Mouse (Mus musculus): Measurements from ENCODE around the gene Prkce. TPM values are rescaled to one million over a fixed set of nuclear protein-coding genes. Genes with fewer than 3 reads are reported as not detected.

The Prkce gene
- polyA plus RNA-seq, 1 experiment from 2014 or later = 0.77 TPM

DNA sequence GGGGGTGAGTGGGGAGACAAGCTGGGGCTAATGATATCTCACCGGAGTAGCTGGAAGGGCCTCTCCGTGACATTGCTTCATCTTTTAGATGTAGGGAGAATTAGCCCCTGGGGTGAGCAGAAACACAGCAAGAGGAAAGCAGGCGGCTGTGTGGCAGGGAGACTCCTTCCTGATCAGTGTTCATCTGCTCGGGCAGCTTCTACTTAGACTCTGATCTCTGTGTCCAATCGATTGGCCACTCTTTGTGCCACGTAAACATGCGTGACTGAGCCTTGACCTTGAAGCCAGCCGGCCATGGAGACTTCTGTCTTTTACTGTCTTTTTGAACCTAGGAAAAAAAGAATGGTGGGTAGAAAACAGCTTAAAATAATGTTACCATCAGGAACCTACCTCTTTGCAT, 247.0 kb downstream of the Prkce start:
- Histone ChIP-seq H3K4me2 (ENCODE audit: low read depth, low read length) (no peak overlapping the region), H3K27me3 (ENCODE audit: control insufficient read depth, insufficient read depth, low read depth, low read length) (no peaks in the 10 kb centered on the region), H3K36me3 (ENCODE audit: control insufficient read depth, insufficient read depth) (no peaks in the 10 kb centered on the region), H3K4me1 (ENCODE audit: control insufficient read depth, low read depth, low read length) (no peaks in the 10 kb centered on the region), H3K4me3 (ENCODE audit: low read depth, low read length) (no peak overlapping the region), H3K27ac (ENCODE audit: low read length) (no peak overlapping the region), H3K9ac (ENCODE audit: low read depth, low read length) (no peak overlapping the region), H3K9me3 (replicated peaks; ENCODE audit: control insufficient read depth, low read length) (no peaks in the 10 kb centered on the region)
- 62% methylated on average over 8 of the region's 8 CpGs for WGBS (ENCODE audit: insufficient replicate concordance)
- no peak for ATAC-seq (ENCODE audit: low read depth)

DNA sequence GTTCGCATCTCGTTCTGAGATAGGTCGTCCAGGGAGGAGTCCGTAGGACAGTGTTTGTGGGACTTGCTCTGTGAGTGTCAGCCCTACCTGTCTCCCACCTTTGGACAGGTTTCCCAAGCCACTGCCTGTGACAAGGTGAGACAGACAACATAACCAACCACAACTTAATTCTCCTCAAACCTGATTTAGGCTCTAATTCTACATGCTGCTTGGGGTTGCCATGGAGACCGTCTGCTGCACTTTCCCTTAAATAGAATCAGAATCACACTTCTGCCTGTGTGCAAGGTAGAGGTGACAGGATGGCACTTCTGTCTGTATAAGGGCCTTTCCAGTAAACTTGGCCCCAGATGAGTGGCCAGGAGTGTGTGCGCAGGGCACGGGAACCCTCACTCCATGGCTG, 248.4 kb downstream of the Prkce start:
- Histone ChIP-seq H3K4me2 (ENCODE audit: low read depth, low read length) (no peak overlapping the region), H3K4me3 (ENCODE audit: low read depth, low read length) (no peak overlapping the region), H3K4me1 (ENCODE audit: control insufficient read depth, low read depth, low read length) (no peaks in the 10 kb centered on the region), H3K9me3 (replicated peaks; ENCODE audit: control insufficient read depth, low read length) (no peaks in the 10 kb centered on the region), H3K27ac (ENCODE audit: low read length) (no peak overlapping the region), H3K36me3 (ENCODE audit: control insufficient read depth, insufficient read depth) (no peaks in the 10 kb centered on the region), H3K9ac (ENCODE audit: low read depth, low read length) (no peak overlapping the region), H3K27me3 (ENCODE audit: control insufficient read depth, insufficient read depth, low read depth, low read length) (no peaks in the 10 kb centered on the region)
- 81% methylated on average over 7 of the region's 7 CpGs for WGBS (ENCODE audit: insufficient replicate concordance)
- ATAC-seq (ENCODE audit: low read depth) = no peak

DNA sequence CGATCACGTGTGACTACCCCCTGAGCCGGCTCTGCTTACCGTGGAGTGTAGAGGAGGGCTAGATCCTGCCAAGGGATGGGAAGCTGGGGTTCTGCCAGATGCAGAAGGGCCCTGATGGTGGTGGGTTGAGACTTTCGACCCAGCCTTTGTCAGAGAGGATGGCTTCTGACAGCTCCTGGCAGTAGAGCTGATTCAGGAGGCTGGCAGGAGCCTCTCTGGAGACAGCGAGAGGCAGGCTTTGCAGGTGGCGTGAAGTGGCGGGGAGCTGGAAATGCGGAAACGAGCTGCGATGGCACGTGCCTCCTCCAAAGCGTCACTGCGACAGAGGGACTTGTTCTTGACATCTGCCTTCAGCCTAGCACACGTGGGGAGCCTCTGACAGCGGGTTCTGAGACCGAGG, 250.7 kb downstream of the Prkce start:
- H3K9me3 ChIP-seq (replicated peaks; ENCODE audit: control insufficient read depth, low read length) = no peaks in the 10 kb centered on the region
- no peaks in the 10 kb centered on the region for H3K27me3 ChIP-seq (ENCODE audit: control insufficient read depth, insufficient read depth, low read depth, low read length)
- no peaks in the 10 kb centered on the region for H3K36me3 ChIP-seq (ENCODE audit: control insufficient read depth, insufficient read depth)
- H3K4me2 ChIP-seq (ENCODE audit: low read depth, low read length) = no peak overlapping the region
- no peak overlapping the region for H3K4me3 ChIP-seq (ENCODE audit: low read depth, low read length)
- H3K9ac ChIP-seq (ENCODE audit: low read depth, low read length) = no peak overlapping the region
- ATAC-seq (ENCODE audit: low read depth) = no peak
- no peak overlapping the region for H3K27ac ChIP-seq (ENCODE audit: low read length)
- no peaks in the 10 kb centered on the region for H3K4me1 ChIP-seq (ENCODE audit: control insufficient read depth, low read depth, low read length)
- 76% methylated on average over 17 of the region's 17 CpGs for WGBS (ENCODE audit: insufficient replicate concordance)

DNA sequence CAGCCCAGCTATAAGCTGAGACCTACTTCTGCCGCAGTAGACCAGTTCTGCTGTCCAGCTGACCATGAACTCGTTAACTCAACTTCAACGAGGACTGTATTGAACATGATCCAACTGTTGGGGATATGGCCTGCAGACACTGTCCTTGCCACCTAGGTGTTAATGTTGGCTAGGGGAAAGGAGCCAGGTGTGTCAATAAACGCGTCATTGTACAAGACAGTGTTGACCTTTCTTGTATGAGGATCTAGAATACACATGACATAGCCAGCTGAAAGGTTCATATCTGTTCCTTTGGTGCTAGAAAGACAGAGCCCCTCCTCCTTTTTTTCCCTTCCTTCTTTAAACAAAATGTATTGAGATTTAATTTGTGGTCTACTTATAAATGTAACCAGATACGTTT, 251.6 kb downstream of the Prkce start:
- no peak overlapping the region for H3K27ac ChIP-seq (ENCODE audit: low read length)
- H3K9ac ChIP-seq (ENCODE audit: low read depth, low read length) = no peak overlapping the region
- no peaks in the 10 kb centered on the region for H3K4me1 ChIP-seq (ENCODE audit: control insufficient read depth, low read depth, low read length)
- H3K27me3 ChIP-seq (ENCODE audit: control insufficient read depth, insufficient read depth, low read depth, low read length) = no peaks in the 10 kb centered on the region
- no peak for ATAC-seq (ENCODE audit: low read depth)
- no peak overlapping the region for H3K4me3 ChIP-seq (ENCODE audit: low read depth, low read length)
- H3K36me3 ChIP-seq (ENCODE audit: control insufficient read depth, insufficient read depth) = no peaks in the 10 kb centered on the region
- H3K9me3 ChIP-seq (replicated peaks; ENCODE audit: control insufficient read depth, low read length) = no peaks in the 10 kb centered on the region
- 74% methylated on average over 6 of the region's 6 CpGs for WGBS (ENCODE audit: insufficient replicate concordance)
- H3K4me2 ChIP-seq (ENCODE audit: low read depth, low read length) = no peak overlapping the region

DNA sequence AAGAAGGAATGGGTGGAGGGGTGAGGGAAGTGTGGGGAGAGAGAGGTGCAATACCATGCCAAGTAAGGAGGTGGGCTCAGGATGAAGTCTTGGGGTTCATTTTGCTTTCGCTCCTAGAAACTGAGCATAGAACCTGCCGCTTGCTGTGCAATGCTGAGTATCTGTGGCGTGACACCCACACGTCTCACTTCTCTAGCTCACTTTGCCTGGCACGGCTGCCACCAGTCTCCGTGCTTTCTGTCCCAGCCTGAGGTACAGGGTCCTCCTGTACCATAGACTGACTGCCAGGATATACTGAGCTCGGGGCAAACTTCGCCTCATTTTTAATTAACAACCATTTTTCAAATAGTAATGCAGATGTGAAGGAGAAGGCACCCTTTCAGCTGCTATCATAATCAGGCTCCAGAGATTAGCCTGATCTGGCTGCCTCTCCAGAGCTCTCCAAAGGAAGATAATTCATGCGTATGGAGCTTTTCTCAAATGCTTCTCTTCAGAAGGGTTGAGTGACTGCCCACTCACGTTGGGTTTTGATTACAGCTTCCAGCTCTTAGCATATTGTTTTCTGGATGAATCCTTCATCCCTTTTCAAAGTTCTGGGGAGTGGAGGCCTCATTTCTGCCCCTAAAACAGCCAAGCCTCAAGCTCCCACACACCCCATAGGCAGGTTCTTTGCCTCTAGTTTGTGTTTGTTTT, 253.2 kb downstream of the Prkce start:
- no peak overlapping the region for H3K9ac ChIP-seq (ENCODE audit: low read depth, low read length)
- H3K9me3 ChIP-seq (replicated peaks; ENCODE audit: control insufficient read depth, low read length) = no peaks in the 10 kb centered on the region
- H3K27ac ChIP-seq (ENCODE audit: low read length) = no peak overlapping the region
- no peak overlapping the region for H3K4me2 ChIP-seq (ENCODE audit: low read depth, low read length)
- no peaks in the 10 kb centered on the region for H3K4me1 ChIP-seq (ENCODE audit: control insufficient read depth, low read depth, low read length)
- no peaks in the 10 kb centered on the region for H3K27me3 ChIP-seq (ENCODE audit: control insufficient read depth, insufficient read depth, low read depth, low read length)
- no peak for ATAC-seq (ENCODE audit: low read depth)
- no peak overlapping the region for H3K4me3 ChIP-seq (ENCODE audit: low read depth, low read length)
- 67% methylated on average over 10 of the region's 10 CpGs for WGBS (ENCODE audit: insufficient replicate concordance)
- H3K36me3 ChIP-seq (ENCODE audit: control insufficient read depth, insufficient read depth) = no peaks in the 10 kb centered on the region

DNA sequence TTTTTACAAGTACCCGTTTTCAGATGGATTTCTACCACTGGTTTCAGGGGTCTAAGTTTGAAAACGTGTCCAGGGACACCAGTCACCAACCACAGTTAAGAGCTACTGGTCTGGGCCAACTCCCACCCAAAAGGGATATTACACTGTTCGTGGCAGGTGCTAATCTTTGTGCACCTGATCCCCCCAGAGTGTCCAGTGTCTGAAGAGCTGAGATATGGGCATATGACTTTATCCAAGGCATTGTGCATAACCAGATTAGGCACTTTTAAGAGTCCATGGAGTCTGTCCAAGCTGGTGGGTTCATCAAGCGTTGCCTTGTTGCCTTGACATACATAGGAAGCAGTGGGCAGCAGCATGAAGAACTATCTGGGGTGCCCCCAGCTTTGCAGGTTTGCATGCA, 254.4 kb downstream of the Prkce start:
- Histone ChIP-seq H3K27ac (ENCODE audit: low read length) (no peak overlapping the region), H3K27me3 (ENCODE audit: control insufficient read depth, insufficient read depth, low read depth, low read length) (no peaks in the 10 kb centered on the region), H3K4me2 (ENCODE audit: low read depth, low read length) (no peak overlapping the region), H3K36me3 (ENCODE audit: control insufficient read depth, insufficient read depth) (no peaks in the 10 kb centered on the region), H3K4me3 (ENCODE audit: low read depth, low read length) (no peak overlapping the region), H3K9ac (ENCODE audit: low read depth, low read length) (no peak overlapping the region), H3K4me1 (ENCODE audit: control insufficient read depth, low read depth, low read length) (no peaks in the 10 kb centered on the region), H3K9me3 (replicated peaks; ENCODE audit: control insufficient read depth, low read length) (no peaks in the 10 kb centered on the region)
- WGBS (ENCODE audit: insufficient replicate concordance) = 33% methylated on average over 4 of the region's 4 CpGs
- ATAC-seq (ENCODE audit: low read depth) = no peak

DNA sequence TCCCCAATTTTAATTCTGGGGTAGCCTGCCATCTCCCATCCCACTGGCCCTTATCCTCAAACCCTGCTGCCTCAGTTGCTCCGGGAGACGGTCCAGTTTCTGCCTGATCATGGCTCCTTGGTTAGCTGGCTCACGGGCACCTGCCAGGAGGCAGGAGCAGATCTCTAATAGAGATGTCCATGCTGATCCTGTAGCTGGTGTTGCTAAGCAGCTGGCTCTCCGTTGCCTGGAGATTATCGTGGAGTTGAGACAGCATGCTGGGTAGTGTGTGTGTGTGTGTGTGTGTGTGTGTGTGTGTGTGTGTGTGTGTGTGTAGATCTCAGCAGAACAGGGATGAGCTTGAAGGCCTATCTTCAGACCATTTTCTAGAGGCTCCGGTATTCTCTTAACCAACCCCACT, 262.3 kb downstream of the Prkce start:
- no peak overlapping the region for H3K4me3 ChIP-seq (ENCODE audit: low read depth, low read length)
- WGBS (ENCODE audit: insufficient replicate concordance) = 74% methylated on average over 6 of the region's 6 CpGs

DNA sequence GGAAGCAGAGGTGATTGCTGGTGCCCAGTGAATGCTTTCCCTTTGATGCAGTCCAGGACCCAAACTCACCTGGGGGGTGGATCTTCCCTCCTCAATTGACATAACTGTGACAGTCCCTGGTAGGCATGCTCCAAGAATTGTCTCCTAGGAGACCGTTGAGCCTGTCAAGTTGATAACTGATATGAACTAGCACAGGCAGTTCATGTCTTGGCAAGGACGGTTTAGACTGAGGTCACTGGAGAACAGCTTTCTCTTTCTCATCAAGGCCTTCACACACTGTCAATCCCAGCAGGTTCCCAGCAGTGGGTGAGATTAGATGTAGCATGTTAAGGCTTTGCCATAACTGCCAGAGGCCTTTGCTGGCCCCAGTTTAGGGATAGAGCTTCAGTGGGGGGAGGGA, 265.5 kb downstream of the Prkce start:
- 67% methylated on average over 2 of the region's 2 CpGs for WGBS (ENCODE audit: insufficient replicate concordance)
- H3K4me3 ChIP-seq (ENCODE audit: low read depth, low read length) = no peak overlapping the region
- ATAC-seq (ENCODE audit: low read depth) = no peak
- no peaks in the 10 kb centered on the region for H3K27me3 ChIP-seq (ENCODE audit: control insufficient read depth, insufficient read depth, low read depth, low read length)
- no peaks in the 10 kb centered on the region for H3K36me3 ChIP-seq (ENCODE audit: control insufficient read depth, insufficient read depth)
- no peak overlapping the region for H3K4me2 ChIP-seq (ENCODE audit: low read depth, low read length)
- no peaks in the 10 kb centered on the region for H3K4me1 ChIP-seq (ENCODE audit: control insufficient read depth, low read depth, low read length)
- H3K9ac ChIP-seq (ENCODE audit: low read depth, low read length) = no peak overlapping the region
- no peak overlapping the region for H3K27ac ChIP-seq (ENCODE audit: low read length)
- H3K9me3 ChIP-seq (replicated peaks; ENCODE audit: control insufficient read depth, low read length) = no peaks in the 10 kb centered on the region

More for the DNA sequence above, 262.3 kb downstream of the Prkce start:
- no peak overlapping the region for H3K9ac ChIP-seq (ENCODE audit: low read depth, low read length)
- ATAC-seq (ENCODE audit: low read depth) = no peak
- H3K27ac ChIP-seq (ENCODE audit: low read length) = no peak overlapping the region
- no peaks in the 10 kb centered on the region for H3K36me3 ChIP-seq (ENCODE audit: control insufficient read depth, insufficient read depth)
- H3K9me3 ChIP-seq (replicated peaks; ENCODE audit: control insufficient read depth, low read length) = no peaks in the 10 kb centered on the region
- no peaks in the 10 kb centered on the region for H3K4me1 ChIP-seq (ENCODE audit: control insufficient read depth, low read depth, low read length)
- H3K4me2 ChIP-seq (ENCODE audit: low read depth, low read length) = no peak overlapping the region
- no peaks in the 10 kb centered on the region for H3K27me3 ChIP-seq (ENCODE audit: control insufficient read depth, insufficient read depth, low read depth, low read length)

DNA sequence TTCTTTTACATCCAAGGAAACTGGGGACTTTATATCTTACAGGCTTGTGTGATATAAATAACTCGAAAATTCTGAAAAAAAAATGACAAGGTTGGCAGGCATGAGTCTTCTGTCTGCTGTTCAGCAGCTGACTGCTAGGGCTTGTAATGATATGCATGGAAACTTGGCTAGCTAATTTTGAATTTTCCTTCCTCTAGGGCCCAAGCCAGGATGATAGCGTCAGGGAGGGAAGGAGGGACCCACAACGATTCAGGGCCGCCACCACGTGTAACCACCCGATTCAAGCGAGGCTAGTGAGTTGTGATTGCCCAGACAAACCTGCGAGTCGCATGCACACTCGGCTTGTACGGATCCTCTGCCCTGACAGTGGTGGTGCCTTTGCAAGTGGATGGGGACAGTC, 266.2 kb downstream of the Prkce start:
- Histone ChIP-seq H3K27me3 (ENCODE audit: control insufficient read depth, insufficient read depth, low read depth, low read length) (no peaks in the 10 kb centered on the region), H3K4me1 (ENCODE audit: control insufficient read depth, low read depth, low read length) (no peaks in the 10 kb centered on the region; the same call in none of the 2 replicates), H3K9me3 (replicated peaks; ENCODE audit: control insufficient read depth, low read length) (no peaks in the 10 kb centered on the region), H3K27ac (ENCODE audit: low read length) (no peak overlapping the region), H3K4me3 (ENCODE audit: low read depth, low read length) (no peak overlapping the region), H3K4me2 (ENCODE audit: low read depth, low read length) (no peak overlapping the region), H3K36me3 (ENCODE audit: control insufficient read depth, insufficient read depth) (no peaks in the 10 kb centered on the region), H3K9ac (ENCODE audit: low read depth, low read length) (no peak overlapping the region)
- ATAC-seq (ENCODE audit: low read depth) = no peak
- WGBS (ENCODE audit: insufficient replicate concordance) = 75% methylated on average over 11 of the region's 11 CpGs
